Mouse (Mus musculus): ENCODE measurements around the gene Asap3.

Gene Asap3

GRCm38 (mm10) chr4:136206033-136206893, at the start of gene Asap3:
Gene Asap3, plus strand, starts transcription at chr4:136206365.
- WGBS, result 1% methylated on average over 52 of the region's 54 CpGs

GRCm38 (mm10) chr4:136158498-136158897, 47.7 kb upstream of the Asap3 start:
- WGBS, result 81% methylated on average over 6 of the region's 6 CpGs

- 16% methylated on average over 5 of the region's 5 CpGs for WGBS
Measured at GRCm38 (mm10) chr4:136159802-136160397, 46.3 kb upstream of the Asap3 start.

GRCm38 (mm10) chr4:136163448-136163847, 42.7 kb upstream of the Asap3 start:
- 3% methylated on average over 11 of the region's 11 CpGs for WGBS

GRCm38 (mm10) chr4:136164981-136165380, 41.2 kb upstream of the Asap3 start:
- 89% methylated on average over 8 of the region's 8 CpGs for WGBS

GRCm38 (mm10) chr4:136167701-136168100, 38.5 kb upstream of the Asap3 start:
- 86% methylated on average over 3 of the region's 3 CpGs for WGBS

GRCm38 (mm10) chr4:136170401-136170800, 35.8 kb upstream of the Asap3 start:
- WGBS, result 88% methylated on average over 4 of the region's 4 CpGs

- WGBS, result 33% methylated on average over 12 of the region's 12 CpGs
Measured at GRCm38 (mm10) chr4:136171455-136171854, 34.7 kb upstream of the Asap3 start.

GRCm38 (mm10) chr4:136172011-136172541, 34.1 kb upstream of the Asap3 start, which contains the start of gene E2f2:
Gene E2f2, plus strand, starts transcription at chr4:136172394.
- under 1% methylated on average over 35 of the region's 35 CpGs for WGBS

GRCm38 (mm10) chr4:136172542-136173209, 33.5 kb upstream of the Asap3 start:
- WGBS, result 1% methylated on average over 67 of the region's 67 CpGs

- 30% methylated on average over 14 of the region's 14 CpGs for WGBS
Measured at GRCm38 (mm10) chr4:136173210-136173715, 32.9 kb upstream of the Asap3 start.

- 77% methylated on average over 13 of the region's 13 CpGs for WGBS
Measured at GRCm38 (mm10) chr4:136174216-136175193, 31.7 kb upstream of the Asap3 start.

GRCm38 (mm10) chr4:136176022-136176552, 30.1 kb upstream of the Asap3 start:
- WGBS, result 84% methylated on average over 10 of the region's 10 CpGs

GRCm38 (mm10) chr4:136177244-136177611, 28.9 kb upstream of the Asap3 start:
- WGBS, result 53% methylated on average over 8 of the region's 8 CpGs

- WGBS, result 46% methylated on average over 11 of the region's 11 CpGs
Measured at GRCm38 (mm10) chr4:136177612-136178474, 28.3 kb upstream of the Asap3 start.

- WGBS, result 76% methylated on average over 12 of the region's 12 CpGs
Measured at GRCm38 (mm10) chr4:136178475-136178921, 27.7 kb upstream of the Asap3 start.

- 96% methylated on average over 7 of the region's 7 CpGs for WGBS
Measured at GRCm38 (mm10) chr4:136179456-136179855, 26.7 kb upstream of the Asap3 start.

GRCm38 (mm10) chr4:136179998-136180397, 26.2 kb upstream of the Asap3 start:
- 11% methylated on average over 15 of the region's 15 CpGs for WGBS

All from cerebral cortex, adult 2 months (tissue).